In genomic region chr7:41599932-41600548, GRCm38 (mm10) we compare ENCODE assay signal across 8 mouse cellular contexts. TPM values are rescaled to one million over a fixed set of nuclear protein-coding genes. Genes with fewer than 3 reads are reported as not detected.
DNase-seq lines count a peak whose midpoint lies in the region; TF ChIP-seq lines count a peak whose summit lies in the region.

No protein-coding gene starts in this region.

- H3K27ac ChIP-seq in bone marrow macrophage, adult 2 months (ENCODE audit: insufficient read depth, low read depth, low read length) = no peak overlapping the region

- 13% methylated on average over 3 of the region's 3 CpGs for WGBS in lung, adult 2 months

- no peak for DNase-seq in lung, adult 2 months
- no peak for DNase-seq in lung, postnatal 36 days
- DNase-seq in forelimb bud, embryonic 11.5 days (ENCODE audit: low read depth, low spot score) = peak; percentile 9
- peak; percentile 2 for DNase-seq in lung, postnatal 10 days
- DNase-seq in yolk sac, embryonic 10.5 days (ENCODE audit: low spot score) = no peak
- DNase-seq in thymus, adult 18-20 months = no peak
- DNase-seq in left cerebral cortex, postnatal 10 days (ENCODE audit: extremely low spot score in 1 of 2, low spot score in 2 of 2) = no peak

- intact Hi-C loops in left cerebral cortex, postnatal 10 days (cut with DNase I) = loop anchor here (10.0 kb wide), 1 partner anchor 905 kb away; the partner anchor contains the start of gene Zfp141

- no peaks in the 10 kb centered on the region for H3K4me1 ChIP-seq in lung, adult 2 months (ENCODE audit: control insufficient read depth, insufficient read depth, low read length)
- H3K4me1 ChIP-seq in bone marrow macrophage, adult 2 months (ENCODE audit: control insufficient read depth, insufficient read depth, low read length) = peaks cover 7% of the 10 kb centered on the region

- H3K4me3 ChIP-seq in lung, adult 2 months (replicated peaks; ENCODE audit: extremely low read depth, low read depth, low read length) = peak overlapping the region; percentile 63
- peak overlapping the region; percentile 97 for H3K4me3 ChIP-seq in bone marrow macrophage, adult 2 months (ENCODE audit: insufficient read depth, low read length)

- 0 out of 2 replicates have a peak, but pooled peaks have one; percentile 15 for TF ChIP-seq CTCF in lung, adult 2 months (IDR thresholded peaks at IDR 0.05; ENCODE audit: insufficient read depth, low read length)
- TF ChIP-seq CTCF in bone marrow macrophage, adult 2 months (IDR thresholded peaks at IDR 0.05; ENCODE audit: low read depth, low read length) = no peak

- TF ChIP-seq POLR2A in lung, adult 2 months (IDR thresholded peaks at IDR 0.05; ENCODE audit: borderline replicate concordance, extremely low read depth, low read depth, low read length) = no peak
- no peak for TF ChIP-seq POLR2A in bone marrow macrophage, adult 2 months (IDR thresholded peaks at IDR 0.05; ENCODE audit: borderline replicate concordance, low read depth, low read length)

RNA-seq across cellular contexts. Expression of gene 2610021A01Rik, which starts 1.0 kb away (rescaled TPM):
- polyA plus RNA-seq in lung, adult 2 months (2012; rRNA removed) = 1.8 and 4.3 TPM in 2 replicates
- 6.7 and 9.9 TPM in 2 replicates for polyA plus RNA-seq in bone marrow macrophage, adult 2 months (2012; ENCODE audit: insufficient read depth, insufficient read length, missing spikeins)
- total RNA-seq in left cerebral cortex, postnatal 10 days (2021) = 10 to 100 TPM; 28.2 to 28.7 TPM

RNA-seq across cellular contexts. Expression of gene Gm6871, which starts 26.6 kb away (rescaled TPM):
- not detected in 2 replicates for polyA plus RNA-seq in lung, adult 2 months (2012; rRNA removed)
- not detected in 2 replicates for polyA plus RNA-seq in bone marrow macrophage, adult 2 months (2012; ENCODE audit: insufficient read depth, insufficient read length, missing spikeins)
- total RNA-seq in left cerebral cortex, postnatal 10 days (2021) = not detected

RNA-seq across cellular contexts. Expression of gene Zfp788, which starts 33.0 kb away (rescaled TPM):
- polyA plus RNA-seq in lung, adult 2 months (2012; rRNA removed) = 1.1 and 1.5 TPM in 2 replicates
- polyA plus RNA-seq in bone marrow macrophage, adult 2 months (2012; ENCODE audit: insufficient read depth, insufficient read length, missing spikeins) = 12.2 and 15.5 TPM in 2 replicates
- 10 to 100 TPM; 32.5 to 34.0 TPM for total RNA-seq in left cerebral cortex, postnatal 10 days (2021)

Comparison
In these comparisons a context has a peak if more than half of its experiments do, and no peak if none do; other contexts are left out.
1. DNase-seq: peak in forelimb bud, embryonic 11.5 days (single experiment) and lung, postnatal 10 days (single experiment); none in lung, adult 2 months (single experiment), lung, postnatal 36 days (single experiment), yolk sac, embryonic 10.5 days (single experiment), thymus, adult 18-20 months (0 of 2) and left cerebral cortex, postnatal 10 days (0 of 2).